Mouse (Mus musculus) bone marrow macrophage, adult 2 months (primary cell): ENCODE results near the gene 2610008E11Rik.

Experiments
- CTCF ChIP-seq: IDR thresholded peaks from 2 replicates; pipeline ENCODE4 v1.5.1; 2012; ENCODE audit warnings: low read depth, mild to moderate bottlenecking, low read length, moderate library complexity
- POLR2A ChIP-seq: IDR thresholded peaks from 2 replicates; pipeline ENCODE4 v1.6.1; 2012; ENCODE audit warnings: mild to moderate bottlenecking, low read depth, low read length, borderline replicate concordance

GRCm38 (mm10) chr10:79110482-79110881 is 13.1 kb upstream of the 2610008E11Rik start:
- TF ChIP-seq POLR2A = no peak
- no peak for TF ChIP-seq CTCF
